Comparison of ENCODE assay signal across 8 mouse cellular contexts in the genomic region with DNA sequence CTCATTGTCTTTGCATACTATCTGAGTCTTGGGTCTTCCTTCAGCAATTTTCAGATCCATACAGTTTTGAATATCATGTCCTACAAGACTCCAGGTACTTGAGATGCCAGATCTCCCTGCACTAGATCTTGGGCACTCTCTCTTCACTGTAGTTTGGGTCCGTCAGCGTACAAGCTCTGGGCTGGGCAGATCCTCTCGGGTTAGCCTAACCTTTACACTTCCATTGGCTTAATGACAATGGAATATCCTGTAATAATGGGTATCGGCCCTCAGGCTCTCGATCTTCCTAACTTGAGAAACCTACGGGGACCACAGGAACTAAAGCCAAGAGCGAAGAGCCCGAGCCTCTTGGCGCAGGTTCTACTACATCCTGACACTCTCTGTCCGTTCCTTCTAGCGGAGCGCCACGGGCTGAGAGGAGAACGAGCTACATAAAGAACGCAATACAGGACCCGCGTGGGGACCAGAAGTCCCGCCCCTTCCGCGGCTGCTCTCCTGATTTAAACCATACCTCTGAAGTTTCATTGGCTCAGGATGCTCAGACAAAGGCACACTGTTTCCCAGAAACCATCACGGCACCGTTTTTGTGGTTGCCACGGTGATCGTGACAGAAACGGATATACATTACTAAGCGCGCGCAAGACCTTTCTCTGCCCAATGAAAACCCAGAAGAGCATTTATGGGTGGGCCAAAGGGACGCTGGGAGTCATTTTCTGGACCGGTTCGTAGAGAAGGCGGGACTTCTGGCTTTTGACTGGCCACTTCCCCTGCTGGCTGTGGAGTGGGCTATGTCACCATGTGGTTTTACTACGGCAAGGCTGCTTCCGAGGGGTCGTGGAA. TPM values are rescaled to one million over a fixed set of nuclear protein-coding genes. Genes with fewer than 3 reads are reported as not detected.
DNase-seq lines count a peak whose midpoint lies in the region; ATAC-seq lines count a peak whose summit lies in the region.

No protein-coding gene starts in this region.

- no peaks in the 10 kb centered on the region for H3K36me3 ChIP-seq in forebrain, embryonic 10.5 days (replicated peaks)
- no peaks in the 10 kb centered on the region for H3K36me3 ChIP-seq in heart, embryonic 16.5 days (ENCODE audit: control insufficient read depth, insufficient read depth)
- no peaks in the 10 kb centered on the region for H3K36me3 ChIP-seq in liver, embryonic 15.5 days (replicated peaks)
- no peaks in the 10 kb centered on the region for H3K36me3 ChIP-seq in neural tube, embryonic 12.5 days

- H3K4me3 ChIP-seq in forebrain, embryonic 10.5 days, result peak overlapping the region; percentile 48
- peak overlapping the region; percentile 61 for H3K4me3 ChIP-seq in heart, embryonic 16.5 days (ENCODE audit: low read length)
- peak overlapping the region; percentile 66 for H3K4me3 ChIP-seq in liver, embryonic 15.5 days (replicated peaks)
- peak overlapping the region; percentile 40 for H3K4me3 ChIP-seq in neural tube, embryonic 12.5 days

- peak overlapping the region; percentile 78 for H3K4me2 ChIP-seq in heart, embryonic 16.5 days (ENCODE audit: low read depth, low read length)
- peak overlapping the region; percentile 84 for H3K4me2 ChIP-seq in liver, embryonic 15.5 days
- peak overlapping the region; percentile 84 for H3K4me2 ChIP-seq in neural tube, embryonic 12.5 days (replicated peaks)

- H3K4me1 ChIP-seq in forebrain, embryonic 10.5 days, result peaks cover 15% of the 10 kb centered on the region
- peaks cover 6% of the 10 kb centered on the region; the same call in 1 of the 2 replicates for H3K4me1 ChIP-seq in heart, embryonic 16.5 days (ENCODE audit: control insufficient read depth, insufficient read depth, low read length)
- peaks cover 33% of the 10 kb centered on the region for H3K4me1 ChIP-seq in liver, embryonic 15.5 days (replicated peaks)
- H3K4me1 ChIP-seq in neural tube, embryonic 12.5 days, result peaks cover 7% of the 10 kb centered on the region

- WGBS in forebrain, embryonic 10.5 days, result 12% methylated on average over 35 of the region's 35 CpGs
- 8% methylated on average over 35 of the region's 35 CpGs for WGBS in heart, embryonic 16.5 days
- 11% methylated on average over 35 of the region's 35 CpGs for WGBS in liver, embryonic 15.5 days (ENCODE audit: insufficient replicate concordance)
- 9% methylated on average over 35 of the region's 35 CpGs for WGBS in neural tube, embryonic 12.5 days

- ATAC-seq in CD4-positive, CD25-positive, alpha-beta regulatory T cell, adult 4 months, result peak; percentile 98
- peak; percentile 95 for ATAC-seq in heart, embryonic 16.5 days (replicated peaks; ENCODE audit: extremely low read depth, insufficient read depth, low FRiP score)
- ATAC-seq in liver, embryonic 15.5 days (ENCODE audit: insufficient read depth), result peak; percentile 97
- peak; percentile 97 for ATAC-seq in neural tube, embryonic 12.5 days (ENCODE audit: low FRiP score, low read depth)

- peak overlapping the region; percentile 79 for H3K9ac ChIP-seq in heart, embryonic 16.5 days (ENCODE audit: low read length)
- peak overlapping the region; percentile 70 for H3K9ac ChIP-seq in liver, embryonic 15.5 days
- peak overlapping the region; percentile 67 for H3K9ac ChIP-seq in neural tube, embryonic 12.5 days

- H3K27ac ChIP-seq in forebrain, embryonic 10.5 days, result peak overlapping the region; percentile 93
- peak overlapping the region; percentile 77 for H3K27ac ChIP-seq in heart, embryonic 16.5 days (ENCODE audit: low read length)
- H3K27ac ChIP-seq in liver, embryonic 15.5 days (replicated peaks), result peak overlapping the region; percentile 79
- H3K27ac ChIP-seq in neural tube, embryonic 12.5 days, result peak overlapping the region; percentile 72

- no peaks in the 10 kb centered on the region for H3K27me3 ChIP-seq in forebrain, embryonic 10.5 days (ENCODE audit: poor library complexity, severe bottlenecking)
- no peaks in the 10 kb centered on the region for H3K27me3 ChIP-seq in heart, embryonic 16.5 days (ENCODE audit: control insufficient read depth, insufficient read depth, low read length)
- H3K27me3 ChIP-seq in liver, embryonic 15.5 days, result no peaks in the 10 kb centered on the region
- H3K27me3 ChIP-seq in neural tube, embryonic 12.5 days (replicated peaks), result no peaks in the 10 kb centered on the region

- peak; percentile 78 for DNase-seq in c-Kit-positive CD71-negative TER-119-negative erythroid progenitor cells, embryonic 14.5 days (ENCODE audit: low read depth)
- DNase-seq in forebrain, embryonic 10.5 days (ENCODE audit: extremely low spot score, low spot score), result peak; percentile 94
- DNase-seq in kidney, postnatal 36 days, result peak; percentile 92 to 98
- DNase-seq in telencephalon, adult 2 months (ENCODE audit: low read depth, low spot score), result peak; percentile 99

- H3K9me3 ChIP-seq in forebrain, embryonic 10.5 days, result 0 out of 2 replicates have a peak, but pooled peaks cover 5% of the 10 kb centered on the region
- H3K9me3 ChIP-seq in heart, embryonic 16.5 days (replicated peaks; ENCODE audit: control insufficient read depth, low read length), result no peaks in the 10 kb centered on the region
- H3K9me3 ChIP-seq in liver, embryonic 15.5 days (replicated peaks), result no peaks in the 10 kb centered on the region
- H3K9me3 ChIP-seq in neural tube, embryonic 12.5 days, result no peaks in the 10 kb centered on the region

RNA-seq across cellular contexts. Expression of a gene that starts 16.4 kb away (rescaled TPM):
- polyA plus RNA-seq in CD4-positive, CD25-positive, alpha-beta regulatory T cell, adult 4 months (2017; shearing (Covaris generic)), result 1 to 10 TPM; 2.2 to 2.7 TPM
- 10.5 and 11.1 TPM in 2 replicates for polyA plus RNA-seq in forebrain, embryonic 10.5 days (2016; fragmentation: Nextera tagmentation; extraction: Ambion mirVana)
- polyA plus RNA-seq in heart, embryonic 16.5 days (2015; fragmentation: Nextera tagmentation; extraction: Ambion mirVana), result 6.5 and 6.7 TPM in 2 replicates
- polyA plus RNA-seq in liver, embryonic 15.5 days (2015; fragmentation: Nextera tagmentation; extraction: Ambion mirVana), result 2.5 and 2.7 TPM in 2 replicates
- 11.6 and 12.1 TPM in 2 replicates for polyA plus RNA-seq in neural tube, embryonic 12.5 days (2016; fragmentation: Nextera tagmentation; extraction: Ambion mirVana)

RNA-seq across cellular contexts. Expression of a gene that starts 22.0 kb away (rescaled TPM):
- polyA plus RNA-seq in CD4-positive, CD25-positive, alpha-beta regulatory T cell, adult 4 months (2017; shearing (Covaris generic)), result not detected
- 0.55 and 1.0 TPM in 2 replicates for polyA plus RNA-seq in forebrain, embryonic 10.5 days (2016; fragmentation: Nextera tagmentation; extraction: Ambion mirVana)
- 0.47 and 0.74 TPM in 2 replicates for polyA plus RNA-seq in heart, embryonic 16.5 days (2015; fragmentation: Nextera tagmentation; extraction: Ambion mirVana)
- 0.08 and 0.20 TPM in 2 replicates for polyA plus RNA-seq in liver, embryonic 15.5 days (2015; fragmentation: Nextera tagmentation; extraction: Ambion mirVana)
- 0.37 and 0.62 TPM in 2 replicates for polyA plus RNA-seq in neural tube, embryonic 12.5 days (2016; fragmentation: Nextera tagmentation; extraction: Ambion mirVana)

RNA-seq across cellular contexts. Expression of a gene that starts 27.2 kb away (rescaled TPM):
- 1,000 to 10,000 TPM; 2,766 to 2,852 TPM for polyA plus RNA-seq in CD4-positive, CD25-positive, alpha-beta regulatory T cell, adult 4 months (2017; shearing (Covaris generic))
- 1,023 and 1,050 TPM in 2 replicates for polyA plus RNA-seq in forebrain, embryonic 10.5 days (2016; fragmentation: Nextera tagmentation; extraction: Ambion mirVana)
- 521 and 529 TPM in 2 replicates for polyA plus RNA-seq in heart, embryonic 16.5 days (2015; fragmentation: Nextera tagmentation; extraction: Ambion mirVana)
- 541 and 547 TPM in 2 replicates for polyA plus RNA-seq in liver, embryonic 15.5 days (2015; fragmentation: Nextera tagmentation; extraction: Ambion mirVana)
- 583 and 619 TPM in 2 replicates for polyA plus RNA-seq in neural tube, embryonic 12.5 days (2016; fragmentation: Nextera tagmentation; extraction: Ambion mirVana)

RNA-seq across cellular contexts. Expression of a gene that starts 28.4 kb away (rescaled TPM):
- 1 to 10 TPM; 3.8 to 5.7 TPM for polyA plus RNA-seq in CD4-positive, CD25-positive, alpha-beta regulatory T cell, adult 4 months (2017; shearing (Covaris generic))
- 16.5 and 17.7 TPM in 2 replicates for polyA plus RNA-seq in forebrain, embryonic 10.5 days (2016; fragmentation: Nextera tagmentation; extraction: Ambion mirVana)
- polyA plus RNA-seq in heart, embryonic 16.5 days (2015; fragmentation: Nextera tagmentation; extraction: Ambion mirVana), result 6.5 and 7.0 TPM in 2 replicates
- 2.2 and 2.6 TPM in 2 replicates for polyA plus RNA-seq in liver, embryonic 15.5 days (2015; fragmentation: Nextera tagmentation; extraction: Ambion mirVana)
- polyA plus RNA-seq in neural tube, embryonic 12.5 days (2016; fragmentation: Nextera tagmentation; extraction: Ambion mirVana), result 12.8 and 13.5 TPM in 2 replicates

RNA-seq across cellular contexts. Expression of a gene that starts 48.7 kb away (rescaled TPM):
- under 1 TPM in 1 of 2 experiments, not detected in 1; 0.54 TPM for polyA plus RNA-seq in CD4-positive, CD25-positive, alpha-beta regulatory T cell, adult 4 months (2017; shearing (Covaris generic))
- polyA plus RNA-seq in forebrain, embryonic 10.5 days (2016; fragmentation: Nextera tagmentation; extraction: Ambion mirVana), result not detected in 2 replicates
- polyA plus RNA-seq in heart, embryonic 16.5 days (2015; fragmentation: Nextera tagmentation; extraction: Ambion mirVana), result not detected in 2 replicates
- 17.2 and 22.1 TPM in 2 replicates for polyA plus RNA-seq in liver, embryonic 15.5 days (2015; fragmentation: Nextera tagmentation; extraction: Ambion mirVana)
- 0.33 and 0.46 TPM in 2 replicates for polyA plus RNA-seq in neural tube, embryonic 12.5 days (2016; fragmentation: Nextera tagmentation; extraction: Ambion mirVana)

Comparison
In these comparisons a context has a peak if more than half of its experiments do, and no peak if none do; other contexts are left out.
1. Peak in every context shown above with its lines: DNase-seq, ATAC-seq, H3K4me3 ChIP-seq and H3K27ac ChIP-seq.